Mouse (Mus musculus) forebrain, postnatal 0 days (tissue): Measurements from ENCODE around the gene Sfmbt1. TPM values are rescaled to one million over a fixed set of nuclear protein-coding genes. Genes with fewer than 3 reads are reported as not detected.

ENCODE experiments used
- ATAC-seq: fragments of 200-750 bp; cut with Nextera tagmentation; 2 replicates; pipeline ENCODE4 v1.8.0; 2017; ENCODE audit warnings: mild to moderate bottlenecking, moderate library complexity
- DNase-seq: peaks from one replicate; pipeline ENCODE4 v3.0.0-alpha.2; 2015
- H3K27ac ChIP-seq: fragments of 300-500 bp; sonication (generic); 2 replicates; pipeline ENCODE4 v1.5.1; 2014; ENCODE audit warnings: low read depth, mild to moderate bottlenecking, antibody characterized with exemption, low read length, moderate library complexity, mixed read lengths
- H3K27me3 ChIP-seq: fragments of 300-500 bp; sonication (generic); 2 replicates; pipeline ENCODE4 v1.6.1; 2014; ENCODE audit warnings: mild to moderate bottlenecking, low read length, mixed read lengths; ENCODE audit not compliant: insufficient read depth
- H3K36me3 ChIP-seq: fragments of 300-500 bp; sonication (generic); 2 replicates; pipeline ENCODE4 v1.6.1; 2014; ENCODE audit warnings: mild to moderate bottlenecking, moderate library complexity; ENCODE audit not compliant: insufficient read depth
- H3K4me1 ChIP-seq: fragments of 300-500 bp; sonication (generic); 2 replicates; pipeline ENCODE4 v1.6.1; 2014; ENCODE audit warnings: antibody characterized with exemption; ENCODE audit not compliant: insufficient read depth
- H3K4me2 ChIP-seq: fragments of 300-500 bp; sonication (generic); 2 replicates; pipeline ENCODE4 v1.6.1; 2014; ENCODE audit warnings: low read depth, mild to moderate bottlenecking, moderate library complexity
- H3K4me3 ChIP-seq: fragments of 300-500 bp; sonication (generic); 2 replicates; pipeline ENCODE4 v1.5.1; 2014; ENCODE audit warnings: low read depth, low read length, mixed read lengths
- H3K9ac ChIP-seq: fragments of 300-500 bp; sonication (generic); 2 replicates; pipeline ENCODE4 v1.6.1; 2014; ENCODE audit warnings: mild to moderate bottlenecking
- H3K9me3 ChIP-seq: fragments of 300-500 bp; sonication (generic); 2 replicates; pipeline ENCODE4 v1.6.1; 2016; ENCODE audit warnings: low read length
- CTCF ChIP-seq: sonication (generic); IDR thresholded peaks from 2 replicates; pipeline ENCODE4 v1.5.1; 2016; ENCODE audit warnings: antibody characterized with exemption, control low read depth, low read depth
- WGBS: fragments of 180-500 bp; shearing (Covaris S2); extraction: QIAGEN DNeasy Blood & Tissue Kit; methylation state at CpG from one replicate; pipeline ENCODE4 v1.1.7; 2014; 5-methylcytosine and 5-hydroxymethylcytosine counted together
- polyA plus RNA-seq: library from polyadenylated mRNA; unstranded; fragments of >200 nt; fragmentation: Nextera tagmentation; extraction: Ambion mirVana; gene quantifications from 2 replicates; pipeline ENCODE4 v1.2.1, GENCODE M21; 2015
- total RNA-seq: library from RNA; depleted of rRNA; stranded (reverse); fragments of >200 nt; gene quantifications from 2 replicates; pipeline ENCODE4 v1.2.3, GENCODE M21; 2014

The Sfmbt1 gene
- total and polyA plus RNA-seq, 2 experiments from 2014 or later, result 13.3 to 15.5 TPM

GRCm38 (mm10) chr14:30736413-30736812 lies 21.8 kb downstream of the Sfmbt1 start:
- no peak overlapping the region for H3K4me2 ChIP-seq
- no peaks in the 10 kb centered on the region for H3K27me3 ChIP-seq
- 96% methylated on average over 1 of the region's 1 CpGs for WGBS
- no peaks in the 10 kb centered on the region for H3K9me3 ChIP-seq
- ATAC-seq, result no peak
- no peak overlapping the region for H3K27ac ChIP-seq
- no peak overlapping the region for H3K9ac ChIP-seq
- no peak for TF ChIP-seq CTCF
- H3K36me3 ChIP-seq, result no peaks in the 10 kb centered on the region
- no peak overlapping the region for H3K4me3 ChIP-seq
- DNase-seq, result no peak
- H3K4me1 ChIP-seq, result no peaks in the 10 kb centered on the region

GRCm38 (mm10) chr14:30743891-30744290 lies 29.2 kb downstream of the Sfmbt1 start:
- H3K4me3 ChIP-seq, result no peak overlapping the region
- no peak overlapping the region for H3K27ac ChIP-seq
- DNase-seq (no peak), ATAC-seq (no peak)
- no peak overlapping the region for H3K9ac ChIP-seq
- no peak for TF ChIP-seq CTCF
- no peak overlapping the region for H3K4me2 ChIP-seq
- no peaks in the 10 kb centered on the region for H3K36me3 ChIP-seq
- WGBS, result 83% methylated on average over 3 of the region's 3 CpGs
- no peaks in the 10 kb centered on the region for H3K4me1 ChIP-seq
- H3K27me3 ChIP-seq, result no peaks in the 10 kb centered on the region
- no peaks in the 10 kb centered on the region for H3K9me3 ChIP-seq

- no peak for DNase-seq
- Histone ChIP-seq H3K36me3 (no peaks in the 10 kb centered on the region), H3K4me1 (no peaks in the 10 kb centered on the region), H3K27me3 (no peaks in the 10 kb centered on the region), H3K27ac (no peak overlapping the region), H3K4me3 (no peak overlapping the region), H3K9ac (no peak overlapping the region), H3K9me3 (no peaks in the 10 kb centered on the region), H3K4me2 (no peak overlapping the region)
- no peak for TF ChIP-seq CTCF
- 92% methylated on average over 1 of the region's 1 CpGs for WGBS
- ATAC-seq, result no peak
Measured at GRCm38 (mm10) chr14:30746160-30746559, 31.5 kb downstream of the Sfmbt1 start.

- Histone ChIP-seq H3K4me3 (no peak overlapping the region), H3K27ac (no peak overlapping the region), H3K9ac (no peak overlapping the region), H3K36me3 (no peaks in the 10 kb centered on the region), H3K9me3 (no peaks in the 10 kb centered on the region), H3K4me2 (no peak overlapping the region), H3K27me3 (no peaks in the 10 kb centered on the region), H3K4me1 (no peaks in the 10 kb centered on the region)
- 88% methylated on average over 3 of the region's 3 CpGs for WGBS
- no peak for DNase-seq
- TF ChIP-seq CTCF, result no peak
- no peak for ATAC-seq
Measured at GRCm38 (mm10) chr14:30757239-30757638, 42.6 kb downstream of the Sfmbt1 start.

- ATAC-seq (no peak), DNase-seq (no peak)
- Histone ChIP-seq H3K9ac (no peak overlapping the region), H3K4me1 (no peaks in the 10 kb centered on the region), H3K36me3 (no peaks in the 10 kb centered on the region), H3K27ac (no peak overlapping the region), H3K27me3 (no peaks in the 10 kb centered on the region), H3K4me2 (no peak overlapping the region), H3K9me3 (no peaks in the 10 kb centered on the region), H3K4me3 (no peak overlapping the region)
- 100% methylated on average over 1 of the region's 1 CpGs for WGBS
- TF ChIP-seq CTCF, result no peak
Measured at GRCm38 (mm10) chr14:30761211-30761610, 46.6 kb downstream of the Sfmbt1 start.

GRCm38 (mm10) chr14:30762131-30762903 lies 47.7 kb downstream of the Sfmbt1 start:
- H3K27me3 ChIP-seq, result no peaks in the 10 kb centered on the region
- no peak overlapping the region for H3K9ac ChIP-seq
- no peaks in the 10 kb centered on the region for H3K36me3 ChIP-seq
- WGBS, result 95% methylated on average over 7 of the region's 7 CpGs
- no peaks in the 10 kb centered on the region for H3K9me3 ChIP-seq
- no peaks in the 10 kb centered on the region for H3K4me1 ChIP-seq
- H3K27ac ChIP-seq, result no peak overlapping the region
- TF ChIP-seq CTCF, result no peak
- H3K4me2 ChIP-seq, result no peak overlapping the region
- H3K4me3 ChIP-seq, result no peak overlapping the region
- DNase-seq (no peak), ATAC-seq (no peak)

GRCm38 (mm10) chr14:30762904-30763568 lies 48.4 kb downstream of the Sfmbt1 start:
- no peaks in the 10 kb centered on the region for H3K36me3 ChIP-seq
- H3K4me1 ChIP-seq, result no peaks in the 10 kb centered on the region
- ATAC-seq (no peak), DNase-seq (no peak)
- no peak overlapping the region for H3K4me2 ChIP-seq
- WGBS, result 82% methylated on average over 5 of the region's 5 CpGs
- no peak overlapping the region for H3K27ac ChIP-seq
- H3K9me3 ChIP-seq, result no peaks in the 10 kb centered on the region
- no peak for TF ChIP-seq CTCF
- H3K9ac ChIP-seq, result no peak overlapping the region
- H3K27me3 ChIP-seq, result no peaks in the 10 kb centered on the region
- no peak overlapping the region for H3K4me3 ChIP-seq
